Mouse (Mus musculus): Measurements from ENCODE around the gene Phkg1. TPM values are rescaled to one million over a fixed set of nuclear protein-coding genes. Genes with fewer than 3 reads are reported as not detected.
"Not testable (repeated sequence)": the region's sequence is repeated elsewhere in the genome, so short reads cannot be mapped to it uniquely, and the experiment has no call there.

The Phkg1 gene
- polyA plus RNA-seq, 1 experiment, result 0.29 TPM

DNA sequence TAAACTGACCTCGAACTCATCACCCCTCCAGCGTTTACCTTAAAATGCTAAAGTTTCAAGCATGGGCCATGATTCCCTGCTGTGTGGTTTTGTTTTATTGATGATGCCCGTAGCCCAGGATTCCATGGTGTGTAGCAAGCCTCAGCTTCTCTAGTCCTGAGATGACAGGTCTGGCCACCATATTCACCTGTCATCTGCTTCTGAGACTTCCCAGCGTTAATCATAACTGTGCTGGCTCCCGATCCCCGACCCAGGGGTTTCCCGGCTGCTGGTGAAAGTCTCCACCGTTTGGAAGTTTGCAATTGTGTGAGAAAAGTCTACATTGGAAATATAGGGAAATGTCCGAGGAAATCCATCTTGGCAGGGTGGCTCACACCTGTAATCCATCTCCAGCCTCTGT is 10.8 kb upstream of the Phkg1 start:
- Histone ChIP-seq H3K27ac (ENCODE audit: insufficient read depth, low read depth, low read length) (no peak overlapping the region), H3K4me3 (ENCODE audit: insufficient read depth, low read length) (peak overlapping the region; percentile 82)
- no peak for TF ChIP-seq CTCF (IDR thresholded peaks at IDR 0.05; ENCODE audit: low read depth, low read length)
- TF ChIP-seq POLR2A (IDR thresholded peaks at IDR 0.05; ENCODE audit: borderline replicate concordance, low read depth, low read length), result no peak

DNA sequence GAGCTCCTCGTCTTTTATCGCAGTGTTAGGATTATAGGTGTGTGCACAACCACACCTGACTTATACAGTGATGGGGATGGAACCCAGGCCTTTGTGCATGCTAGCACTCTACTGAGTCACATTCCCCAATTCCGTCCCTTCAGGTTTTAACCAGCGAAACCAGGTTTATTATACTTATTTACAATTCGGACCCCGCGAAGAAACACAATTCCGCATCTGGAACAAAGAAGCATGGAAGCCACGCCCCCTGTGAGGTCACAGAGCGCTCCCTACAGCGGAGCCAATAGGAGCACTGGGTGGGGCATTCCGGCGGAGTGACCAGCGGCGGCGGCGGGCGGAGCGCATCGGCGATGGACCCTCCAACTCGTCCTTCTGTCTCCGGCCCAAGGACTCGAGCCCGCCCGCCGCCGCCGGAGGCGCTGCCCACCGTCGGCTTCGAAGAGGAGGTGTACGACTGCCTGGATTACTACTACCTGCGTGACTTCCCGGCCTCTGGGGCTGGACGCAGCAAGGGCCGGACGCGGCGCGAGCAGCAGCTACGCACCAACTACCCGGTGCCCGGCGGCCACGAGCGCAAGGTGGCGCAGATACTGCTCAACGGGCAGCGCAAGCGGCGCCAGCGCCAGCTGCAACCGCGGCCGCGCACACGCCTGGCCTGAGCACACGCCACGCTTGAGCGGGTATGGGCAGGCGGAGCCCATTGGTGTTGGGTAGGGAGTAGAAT is 10.1 kb upstream of the Phkg1 start, which contains the start of gene Nupr1l:
TSS of gene Nupr1l (plus strand) at position 299 of the 724 bp plus-strand sequence.
- no peak for TF ChIP-seq POLR2A (IDR thresholded peaks at IDR 0.05; ENCODE audit: borderline replicate concordance, low read depth, low read length)
- 0 out of 2 replicates have a peak, but pooled peaks have one; percentile 11 for TF ChIP-seq CTCF (IDR thresholded peaks at IDR 0.05; ENCODE audit: low read depth, low read length)
- H3K27ac ChIP-seq (ENCODE audit: insufficient read depth, low read depth, low read length), result peak within 1 kb of the TSS; percentile 48
- H3K4me1 ChIP-seq (ENCODE audit: control insufficient read depth, insufficient read depth, low read length), result peaks cover 6% of the 10 kb centered on the region
- H3K4me3 ChIP-seq (ENCODE audit: insufficient read depth, low read length), result peak within 1 kb of the TSS; percentile 82

More for the DNA sequence above, 10.8 kb upstream of the Phkg1 start:
- H3K4me1 ChIP-seq (ENCODE audit: control insufficient read depth, insufficient read depth, low read length), result peaks cover 6% of the 10 kb centered on the region

DNA sequence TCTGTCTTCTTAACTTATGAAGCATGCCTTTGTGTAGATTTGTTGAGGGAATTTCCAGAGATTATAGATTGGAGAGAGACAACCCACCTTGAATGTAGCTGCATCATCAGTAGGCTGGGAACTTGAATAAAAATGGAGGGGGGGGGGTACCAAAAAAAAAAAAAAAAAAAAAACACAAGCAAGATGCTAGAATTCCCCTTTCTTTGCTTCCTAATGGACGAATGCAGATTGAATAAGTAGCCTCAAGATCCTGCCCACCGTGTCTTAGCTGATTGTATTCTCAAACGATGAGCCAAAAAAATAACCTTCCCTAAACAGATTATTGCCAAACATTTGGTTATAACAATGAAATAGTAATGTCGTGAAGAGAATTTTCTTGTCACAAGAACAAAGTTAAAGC is 9.4 kb upstream of the Phkg1 start:
- H3K4me3 ChIP-seq (ENCODE audit: insufficient read depth, low read length), result peak overlapping the region; percentile 82
- peaks cover 6% of the 10 kb centered on the region for H3K4me1 ChIP-seq (ENCODE audit: control insufficient read depth, insufficient read depth, low read length)
- H3K27ac ChIP-seq (ENCODE audit: insufficient read depth, low read depth, low read length), result no peak overlapping the region
- TF ChIP-seq POLR2A (IDR thresholded peaks at IDR 0.05; ENCODE audit: borderline replicate concordance, low read depth, low read length), result no peak
- no peak for TF ChIP-seq CTCF (IDR thresholded peaks at IDR 0.05; ENCODE audit: low read depth, low read length)

DNA sequence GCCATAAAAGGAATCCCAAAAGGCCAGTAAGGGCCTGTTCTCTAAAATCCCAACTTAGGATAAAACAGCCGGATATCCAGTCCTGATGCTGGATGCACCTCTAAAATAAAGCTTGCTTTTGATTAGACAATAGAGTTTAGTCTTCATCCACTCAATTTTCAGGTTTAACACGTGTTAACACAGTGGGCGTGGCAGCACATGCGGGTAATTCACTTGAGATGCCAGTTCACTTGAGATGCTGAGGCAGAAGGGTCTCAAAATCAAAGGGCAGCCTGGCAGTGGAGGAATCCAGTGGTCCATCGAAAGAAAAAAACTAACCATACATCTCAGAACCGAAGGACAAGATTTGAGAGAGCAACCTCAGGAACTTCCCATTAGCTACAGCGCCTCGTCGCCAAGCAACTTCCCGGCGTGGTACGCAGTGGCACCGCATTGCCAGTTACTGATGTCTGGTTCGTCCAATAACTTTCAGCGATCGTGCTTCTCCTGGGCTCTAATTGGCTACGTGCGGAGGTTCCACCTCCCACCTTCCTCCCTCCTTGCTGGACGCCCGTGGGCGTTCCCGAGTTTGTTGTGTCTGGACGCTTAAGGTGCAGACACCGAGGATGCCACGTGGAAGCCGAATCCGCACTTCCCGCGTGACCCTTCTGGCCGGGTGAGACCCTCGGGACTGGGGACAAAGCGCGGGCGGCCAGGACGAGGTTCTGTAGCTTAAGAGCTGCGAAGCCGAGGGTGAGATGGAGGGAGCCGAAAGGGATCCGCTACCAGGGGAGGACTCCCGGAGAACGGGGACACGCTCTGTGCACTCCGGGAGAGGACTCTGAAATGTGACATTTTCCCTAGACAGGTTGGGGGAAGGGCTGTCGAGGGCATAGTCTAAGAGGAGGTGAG is 2.9 kb downstream of the Phkg1 start, which contains the start of gene Zbed5:
TSS of gene Zbed5 (plus strand) at position 526 of the 891 bp plus-strand sequence.
- Histone ChIP-seq H3K4me1 (ENCODE audit: control insufficient read depth, insufficient read depth, low read length) (peaks cover 6% of the 10 kb centered on the region), H3K4me3 (ENCODE audit: insufficient read depth, low read length) (peak within 1 kb of the TSS; percentile 82), H3K27ac (ENCODE audit: insufficient read depth, low read depth, low read length) (no peak within 1 kb of the TSS)
- TF ChIP-seq CTCF (IDR thresholded peaks at IDR 0.05; ENCODE audit: low read depth, low read length) (no peak), POLR2A (IDR thresholded peaks at IDR 0.05; ENCODE audit: borderline replicate concordance, low read depth, low read length) (no peak)

DNA sequence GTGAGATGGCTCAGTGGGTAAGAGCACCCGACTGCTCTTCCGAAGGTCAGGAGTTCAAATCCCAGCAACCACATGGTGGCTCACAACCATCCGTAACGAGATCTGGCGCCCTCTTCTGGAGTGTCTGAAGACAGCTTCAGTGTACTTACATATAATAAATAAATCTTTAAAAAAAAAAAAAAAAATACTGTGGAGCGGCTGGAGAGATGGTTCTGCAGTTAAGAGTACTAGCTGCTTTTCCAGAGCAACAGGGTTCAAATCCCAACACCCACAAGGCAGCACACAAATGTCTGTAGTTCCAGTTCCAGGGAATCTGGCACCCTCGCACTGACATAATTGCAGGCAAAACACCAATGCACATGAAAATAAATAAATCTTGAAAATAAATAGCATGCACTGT is 8.0 kb downstream of the Phkg1 start:
- H3K4me3 ChIP-seq (ENCODE audit: insufficient read depth, low read length); H3K27ac ChIP-seq (ENCODE audit: insufficient read depth, low read depth, low read length); H3K4me1 ChIP-seq (ENCODE audit: control insufficient read depth, insufficient read depth, low read length): not testable (repeated sequence)

DNA sequence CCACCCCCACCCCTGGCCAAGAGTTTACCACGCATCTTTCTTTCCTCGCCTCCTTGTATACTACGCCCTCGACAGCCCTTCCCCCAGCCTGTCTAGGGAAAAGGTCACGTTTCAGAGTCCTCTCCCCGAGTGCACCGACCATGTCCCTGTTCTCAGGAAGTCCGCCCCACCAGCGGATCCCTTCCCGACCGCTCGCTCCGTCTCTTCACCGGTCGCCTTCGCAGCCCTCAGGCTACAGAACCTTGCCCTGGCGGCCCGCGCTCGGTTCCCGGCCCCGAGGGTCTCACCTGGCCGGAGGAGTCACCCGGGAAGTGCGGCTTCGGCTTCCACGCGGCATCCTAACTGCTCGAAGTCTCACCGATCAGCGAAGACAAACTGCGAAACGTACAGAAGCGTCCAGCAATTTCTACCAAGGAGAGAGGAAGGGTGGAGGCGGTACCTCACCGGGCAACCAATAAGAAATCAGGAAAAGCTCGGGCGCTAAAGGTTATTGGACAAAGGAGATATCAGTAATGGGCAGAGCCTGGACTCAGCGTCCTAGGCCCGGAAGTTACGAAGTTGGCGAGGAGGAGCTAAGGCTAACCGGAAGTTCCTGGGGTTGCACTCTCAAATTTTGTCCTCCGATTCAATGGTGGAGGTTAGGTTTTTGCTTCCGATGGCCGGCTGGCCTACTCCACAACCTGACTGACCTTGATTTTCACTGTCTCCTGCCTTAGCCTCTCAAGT is 11.3 kb downstream of the Phkg1 start, which contains the start of gene Chchd2:
TSS of gene Chchd2 (minus strand) at position 560 of the 726 bp plus-strand sequence.
- Histone ChIP-seq H3K4me3 (ENCODE audit: insufficient read depth, low read length) (peak within 1 kb of the TSS; percentile 85), H3K27ac (ENCODE audit: insufficient read depth, low read depth, low read length) (peak within 1 kb of the TSS; percentile 85), H3K4me1 (ENCODE audit: control insufficient read depth, insufficient read depth, low read length) (peaks cover 8% of the 10 kb centered on the region)
- TF ChIP-seq POLR2A (IDR thresholded peaks at IDR 0.05; ENCODE audit: borderline replicate concordance, low read depth, low read length) (no peak), CTCF (IDR thresholded peaks at IDR 0.05; ENCODE audit: low read depth, low read length) (no peak)

DNA sequence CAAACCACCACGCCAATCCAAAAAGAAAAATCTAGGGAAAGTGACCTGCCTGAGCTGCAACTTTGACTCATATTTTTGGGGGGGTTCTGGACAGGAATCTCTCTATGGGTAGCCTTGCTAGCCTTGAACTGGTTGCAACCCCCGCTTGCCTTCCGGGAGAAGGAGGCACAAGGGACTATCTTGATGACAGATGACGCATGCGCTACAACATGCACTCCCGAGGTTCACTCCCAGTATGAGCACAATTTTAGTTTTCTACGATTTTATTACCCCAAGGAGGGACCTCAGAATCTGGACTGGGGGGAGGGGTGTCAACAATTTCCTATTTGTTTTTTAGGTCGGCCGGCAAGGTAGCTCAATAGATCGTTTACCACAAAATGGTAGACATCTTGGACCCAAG is 12.1 kb downstream of the Phkg1 start:
- Histone ChIP-seq H3K4me1 (ENCODE audit: control insufficient read depth, insufficient read depth, low read length) (peaks cover 8% of the 10 kb centered on the region), H3K4me3 (ENCODE audit: insufficient read depth, low read length) (peak overlapping the region; percentile 85), H3K27ac (ENCODE audit: insufficient read depth, low read depth, low read length) (no peak overlapping the region)
- TF ChIP-seq POLR2A (IDR thresholded peaks at IDR 0.05; ENCODE audit: borderline replicate concordance, low read depth, low read length), result no peak
- TF ChIP-seq CTCF (IDR thresholded peaks at IDR 0.05; ENCODE audit: low read depth, low read length), result no peak

DNA sequence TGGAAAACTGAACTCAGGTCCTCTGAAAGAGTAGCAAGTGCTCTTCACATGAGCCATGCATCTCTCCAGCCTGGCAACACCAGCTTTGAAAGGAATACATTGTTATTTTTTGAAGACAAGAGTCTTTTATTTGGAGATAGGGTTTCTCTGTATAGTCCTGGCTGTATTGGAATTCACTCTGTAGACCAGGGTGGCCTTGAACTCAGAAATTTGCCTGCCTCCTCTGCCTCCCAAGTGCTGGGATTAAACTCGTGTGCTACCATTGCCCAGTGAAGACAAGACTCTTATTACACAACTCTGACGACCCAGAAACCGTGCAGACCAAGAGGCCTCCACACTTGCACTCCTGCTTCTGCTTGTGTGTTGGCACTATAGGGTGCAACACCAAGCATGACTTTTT is 18.5 kb downstream of the Phkg1 start:
- Histone ChIP-seq H3K4me3 (ENCODE audit: insufficient read depth, low read length) (no peak overlapping the region), H3K27ac (ENCODE audit: insufficient read depth, low read depth, low read length) (no peak overlapping the region), H3K4me1 (ENCODE audit: control insufficient read depth, insufficient read depth, low read length) (no peaks in the 10 kb centered on the region)
- no peak for TF ChIP-seq CTCF (IDR thresholded peaks at IDR 0.05; ENCODE audit: low read depth, low read length)
- TF ChIP-seq POLR2A (IDR thresholded peaks at IDR 0.05; ENCODE audit: borderline replicate concordance, low read depth, low read length), result no peak

DNA sequence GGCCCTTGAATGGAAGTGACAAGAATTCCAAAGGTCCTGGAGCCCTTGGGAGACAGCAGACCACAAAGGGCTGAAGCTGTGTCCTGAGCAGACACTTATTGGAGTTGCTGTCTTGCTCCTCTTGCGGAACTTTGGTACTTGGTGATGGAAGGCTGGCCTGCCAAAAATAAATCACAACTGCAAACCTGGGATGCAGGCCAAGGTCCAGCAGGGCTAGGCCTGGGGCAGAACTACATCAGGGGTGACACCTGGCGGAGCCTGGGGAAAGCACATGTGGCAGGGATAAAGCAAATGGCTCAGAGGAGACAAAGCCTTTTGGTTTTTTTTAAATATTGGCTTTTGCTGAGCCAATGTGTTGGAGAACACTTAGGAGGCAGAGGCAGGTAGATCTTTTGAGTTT is 19.4 kb downstream of the Phkg1 start:
- no peak overlapping the region for H3K4me3 ChIP-seq (ENCODE audit: insufficient read depth, low read length)
- TF ChIP-seq CTCF (IDR thresholded peaks at IDR 0.05; ENCODE audit: low read depth, low read length) (no peak), POLR2A (IDR thresholded peaks at IDR 0.05; ENCODE audit: borderline replicate concordance, low read depth, low read length) (no peak)
- no peaks in the 10 kb centered on the region for H3K4me1 ChIP-seq (ENCODE audit: control insufficient read depth, insufficient read depth, low read length)
- no peak overlapping the region for H3K27ac ChIP-seq (ENCODE audit: insufficient read depth, low read depth, low read length)

Measured in bone marrow macrophage, adult 2 months (primary cell).